Mouse (Mus musculus): ENCODE data around the gene Il9r. TPM values are rescaled to one million over a fixed set of nuclear protein-coding genes. Genes with fewer than 3 reads are reported as not detected.

The Il9r gene
- polyA plus RNA-seq, 1 experiment from 2014 or later = not detected

GRCm38 (mm10) chr11:32141034-32141433, 59.0 kb downstream of the Il9r start:
- H3K4me1 ChIP-seq (replicated peaks; ENCODE audit: control insufficient read depth, insufficient read depth, low read length) = peaks cover 42% of the 10 kb centered on the region
- no peak for ATAC-seq
- no peaks in the 10 kb centered on the region for H3K36me3 ChIP-seq (ENCODE audit: control insufficient read depth, insufficient read depth)
- H3K9ac ChIP-seq (replicated peaks; ENCODE audit: low read depth, low read length) = no peak overlapping the region
- H3K9me3 ChIP-seq (ENCODE audit: control insufficient read depth, low read length) = no peaks in the 10 kb centered on the region
- H3K4me3 ChIP-seq (replicated peaks; ENCODE audit: low read length) = no peak overlapping the region
- no peaks in the 10 kb centered on the region for H3K27me3 ChIP-seq (replicated peaks; ENCODE audit: control insufficient read depth, insufficient read depth, low read length)
- peak overlapping the region; percentile 96 for H3K27ac ChIP-seq (ENCODE audit: low read length)
- WGBS = 14% methylated on average over 2 of the region's 2 CpGs
- no peak overlapping the region for H3K4me2 ChIP-seq (ENCODE audit: low read length)

- no peak overlapping the region for H3K27ac ChIP-seq (ENCODE audit: low read length)
- 66% methylated on average over 6 of the region's 6 CpGs for WGBS
- H3K27me3 ChIP-seq (replicated peaks; ENCODE audit: control insufficient read depth, insufficient read depth, low read length) = no peaks in the 10 kb centered on the region
- ATAC-seq = no peak
- no peak overlapping the region for H3K4me2 ChIP-seq (ENCODE audit: low read length)
- peaks cover 46% of the 10 kb centered on the region for H3K4me1 ChIP-seq (replicated peaks; ENCODE audit: control insufficient read depth, insufficient read depth, low read length)
- no peak overlapping the region for H3K9ac ChIP-seq (replicated peaks; ENCODE audit: low read depth, low read length)
- H3K9me3 ChIP-seq (ENCODE audit: control insufficient read depth, low read length) = no peaks in the 10 kb centered on the region
- no peaks in the 10 kb centered on the region for H3K36me3 ChIP-seq (ENCODE audit: control insufficient read depth, insufficient read depth)
- no peak overlapping the region for H3K4me3 ChIP-seq (replicated peaks; ENCODE audit: low read length)
Measured at GRCm38 (mm10) chr11:32139528-32139961, 60.5 kb downstream of the Il9r start.

DNA sequence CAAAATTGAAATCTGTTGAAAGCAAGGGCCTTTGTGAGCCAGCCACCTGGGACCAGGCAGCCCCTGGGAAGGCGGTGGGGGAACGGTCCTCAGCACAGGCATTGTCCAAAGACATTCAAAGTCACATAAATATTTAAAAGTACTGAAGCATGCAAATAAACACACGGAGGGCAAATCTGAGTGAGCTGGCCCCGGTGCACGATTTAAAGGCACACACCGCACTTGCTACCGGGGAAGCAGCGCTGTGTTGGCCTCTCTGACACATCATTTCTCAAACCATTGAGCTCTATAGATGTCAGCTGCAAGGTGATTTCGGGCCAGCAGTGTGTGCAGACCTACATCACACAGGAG, 61.5 kb downstream of the Il9r start:
- Histone ChIP-seq H3K4me3 (replicated peaks; ENCODE audit: low read length) (no peak overlapping the region), H3K9me3 (ENCODE audit: control insufficient read depth, low read length) (no peaks in the 10 kb centered on the region), H3K9ac (replicated peaks; ENCODE audit: low read depth, low read length) (peak overlapping the region; percentile 22; the same call in 1 of the 2 replicates)

DNA sequence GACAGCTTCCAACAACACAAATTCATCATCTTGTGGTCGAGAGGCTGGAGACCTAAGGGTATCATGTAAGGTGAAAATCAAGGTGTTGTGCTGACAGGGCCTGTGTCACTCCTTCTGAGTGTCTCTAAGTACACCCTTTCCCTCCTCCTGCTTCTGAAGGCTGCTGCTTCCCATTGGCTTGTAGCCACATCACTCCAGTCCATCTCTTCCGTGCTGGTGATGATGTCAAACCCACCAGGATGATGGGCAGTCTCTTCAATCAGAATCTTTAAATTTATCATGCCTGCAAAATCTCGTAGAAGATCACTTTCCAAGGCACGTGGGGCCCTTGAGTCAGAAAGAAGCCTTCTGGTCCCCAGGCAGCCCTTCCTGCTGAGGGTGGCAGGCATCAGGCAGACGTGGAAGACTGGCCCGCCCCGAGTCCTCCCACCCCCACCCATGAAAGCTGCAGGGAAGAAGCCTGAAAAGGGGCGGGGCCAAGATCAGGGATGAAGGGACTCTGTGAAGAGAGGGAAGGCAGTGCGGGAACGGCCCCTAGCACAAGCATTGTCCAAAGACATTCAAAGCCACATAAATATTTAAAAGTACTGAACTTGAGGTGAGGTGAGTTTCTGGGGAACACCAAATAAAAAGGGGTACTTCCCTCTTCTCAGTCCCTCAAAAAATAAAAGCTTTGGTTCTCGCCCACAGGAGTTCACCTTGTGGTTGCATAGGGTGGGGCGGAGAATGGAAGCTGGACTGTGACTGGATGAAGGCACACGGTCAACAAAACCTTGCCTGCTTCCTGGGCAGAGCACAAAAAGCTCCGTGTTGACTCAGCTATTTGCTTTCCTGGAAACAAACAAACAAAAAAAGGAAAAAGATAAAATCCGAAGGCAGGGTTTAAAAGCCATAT, 62.1 kb downstream of the Il9r start:
- peak overlapping the region; percentile 6; the same call in 1 of the 2 replicates for H3K4me2 ChIP-seq (ENCODE audit: low read length)
- H3K4me1 ChIP-seq (replicated peaks; ENCODE audit: control insufficient read depth, insufficient read depth, low read length) = peaks cover 43% of the 10 kb centered on the region
- H3K36me3 ChIP-seq (ENCODE audit: control insufficient read depth, insufficient read depth) = no peaks in the 10 kb centered on the region
- H3K27ac ChIP-seq (ENCODE audit: low read length) = peak overlapping the region; percentile 66
- no peaks in the 10 kb centered on the region for H3K9me3 ChIP-seq (ENCODE audit: control insufficient read depth, low read length)
- ATAC-seq = no peak
- WGBS = 28% methylated on average over 15 of the region's 15 CpGs
- H3K9ac ChIP-seq (replicated peaks; ENCODE audit: low read depth, low read length) = peak overlapping the region; percentile 22; the same call in 1 of the 2 replicates
- H3K27me3 ChIP-seq (replicated peaks; ENCODE audit: control insufficient read depth, insufficient read depth, low read length) = no peaks in the 10 kb centered on the region
- no peak overlapping the region for H3K4me3 ChIP-seq (replicated peaks; ENCODE audit: low read length)

More for the DNA sequence above, 61.5 kb downstream of the Il9r start:
- ATAC-seq = no peak
- H3K27me3 ChIP-seq (replicated peaks; ENCODE audit: control insufficient read depth, insufficient read depth, low read length) = no peaks in the 10 kb centered on the region
- H3K4me1 ChIP-seq (replicated peaks; ENCODE audit: control insufficient read depth, insufficient read depth, low read length) = peaks cover 47% of the 10 kb centered on the region
- 24% methylated on average over 9 of the region's 9 CpGs for WGBS
- peak overlapping the region; percentile 6; the same call in 1 of the 2 replicates for H3K4me2 ChIP-seq (ENCODE audit: low read length)
- H3K27ac ChIP-seq (ENCODE audit: low read length) = peak overlapping the region; percentile 66
- no peaks in the 10 kb centered on the region for H3K36me3 ChIP-seq (ENCODE audit: control insufficient read depth, insufficient read depth)

Other genes with a start within 250 kb of the Il9r start
- 0.14 and 0.20 TPM in 2 replicates for gene 4930524B15Rik, start 234.7 kb downstream of the Il9r start, polyA plus RNA-seq (2015; fragmentation: Nextera tagmentation; extraction: Ambion mirVana)
- 770 and 805 TPM in 2 replicates for gene Nsg2, start 199.8 kb downstream of the Il9r start, polyA plus RNA-seq (2015; fragmentation: Nextera tagmentation; extraction: Ambion mirVana)
- 45.0 and 45.6 TPM in 2 replicates for gene Snrnp25, start 5.1 kb upstream of the Il9r start, polyA plus RNA-seq (2015; fragmentation: Nextera tagmentation; extraction: Ambion mirVana)
- gene Rhbdf1, start 22.0 kb upstream of the Il9r start, polyA plus RNA-seq (2015; fragmentation: Nextera tagmentation; extraction: Ambion mirVana) = 21.1 and 23.3 TPM in 2 replicates
- gene Mpg, start 26.2 kb upstream of the Il9r start, polyA plus RNA-seq (2015; fragmentation: Nextera tagmentation; extraction: Ambion mirVana) = 36.7 and 38.1 TPM in 2 replicates
- gene Nprl3, start 67.4 kb upstream of the Il9r start, polyA plus RNA-seq (2015; fragmentation: Nextera tagmentation; extraction: Ambion mirVana) = 52.2 and 56.7 TPM in 2 replicates
- 9.4 and 11.3 TPM in 2 replicates for gene Hba-x, start 76.1 kb upstream of the Il9r start, polyA plus RNA-seq (2015; fragmentation: Nextera tagmentation; extraction: Ambion mirVana)
- 2,173 and 2,648 TPM in 2 replicates for gene Hba-a1, start 83.2 kb upstream of the Il9r start, polyA plus RNA-seq (2015; fragmentation: Nextera tagmentation; extraction: Ambion mirVana)
- 3.3 and 4.1 TPM in 2 replicates for gene Hbq1b, start 86.7 kb upstream of the Il9r start, polyA plus RNA-seq (2015; fragmentation: Nextera tagmentation; extraction: Ambion mirVana)
- gene Hba-a2, start 96.2 kb upstream of the Il9r start, polyA plus RNA-seq (2015; fragmentation: Nextera tagmentation; extraction: Ambion mirVana) = 5,488 and 6,869 TPM in 2 replicates
- 1.3 and 1.9 TPM in 2 replicates for gene Hbq1a, start 99.8 kb upstream of the Il9r start, polyA plus RNA-seq (2015; fragmentation: Nextera tagmentation; extraction: Ambion mirVana)
- 16.2 and 22.4 TPM in 2 replicates for gene Sh3pxd2b, start 147.5 kb upstream of the Il9r start, polyA plus RNA-seq (2015; fragmentation: Nextera tagmentation; extraction: Ambion mirVana)

All from forebrain, embryonic 16.5 days (tissue).